Mouse (Mus musculus) heart, embryonic 14.5 days (tissue): Measurements from ENCODE around the gene Aox2. TPM values are rescaled to one million over a fixed set of nuclear protein-coding genes. Genes with fewer than 3 reads are reported as not detected.

Experiments
- ATAC-seq: fragments of 200-750 bp; cut with Nextera tagmentation; 2 replicates; pipeline ENCODE4 v1.8.0; 2017; ENCODE audit warnings: low read depth, moderate TSS enrichment; ENCODE audit not compliant: insufficient number of reproducible peaks, insufficient read depth, low FRiP score
- H3K27ac ChIP-seq, 2 experiments: fragments of 200-500 bp in 1 of 2; fragments of 300-500 bp in 1 of 2; sonication (generic) in 1 of 2; replicated peaks in 1 of 2; 2 replicates each; pipeline ENCODE4 v1.5.1; 2012 to 2014; ENCODE audit warnings: low read depth in 2 of 2, low read length in 2 of 2, control low read depth in 1 of 2, mild to moderate bottlenecking in 1 of 2, mixed read lengths in 1 of 2; ENCODE audit not compliant: control insufficient read depth in 1 of 2, insufficient read depth in 1 of 2
- H3K27me3 ChIP-seq: fragments of 300-500 bp; sonication (generic); 2 replicates; pipeline ENCODE4 v1.6.1; 2014; ENCODE audit warnings: mild to moderate bottlenecking, low read length, control low read depth; ENCODE audit not compliant: control insufficient read depth, insufficient read depth
- H3K36me3 ChIP-seq: fragments of 300-500 bp; sonication (generic); 2 replicates; pipeline ENCODE4 v1.6.1; 2014; ENCODE audit warnings: mild to moderate bottlenecking, control low read depth, low read length, mixed read lengths; ENCODE audit not compliant: control insufficient read depth, insufficient read depth
- H3K4me1 ChIP-seq, 2 experiments: fragments of 200-500 bp in 1 of 2; fragments of 300-500 bp in 1 of 2; sonication (generic) in 1 of 2; 2 replicates each; pipeline ENCODE4 v1.6.1; 2012 to 2014; ENCODE audit warnings: low read length in 2 of 2, control low read depth in 1 of 2, mixed read lengths in 1 of 2; ENCODE audit not compliant: control insufficient read depth in 2 of 2, insufficient read depth in 2 of 2
- H3K4me2 ChIP-seq: fragments of 300-500 bp; sonication (generic); 2 replicates; pipeline ENCODE4 v1.6.1; 2014; ENCODE audit warnings: mild to moderate bottlenecking, low read length
- H3K4me3 ChIP-seq, 2 experiments: fragments of 200-500 bp in 1 of 2; fragments of 300-500 bp in 1 of 2; sonication (generic) in 1 of 2; 2 replicates each; pipeline ENCODE4 v1.5.1; 2012 to 2014; ENCODE audit warnings: low read length in 2 of 2, mild to moderate bottlenecking in 2 of 2, control low read depth in 1 of 2, low read depth in 1 of 2, moderate library complexity in 1 of 2; ENCODE audit not compliant: control insufficient read depth in 1 of 2, insufficient read depth in 1 of 2
- H3K9ac ChIP-seq: fragments of 300-500 bp; sonication (generic); 2 replicates; pipeline ENCODE4 v1.6.1; 2014; ENCODE audit warnings: mild to moderate bottlenecking, low read length
- H3K9me3 ChIP-seq: fragments of 300-500 bp; sonication (generic); 2 replicates; pipeline ENCODE4 v1.6.1; 2016; ENCODE audit warnings: low read length, control low read depth; ENCODE audit not compliant: control insufficient read depth
- WGBS: fragments of 180-500 bp; shearing (Covaris S2); extraction: QIAGEN DNeasy Blood & Tissue Kit; methylation state at CpG from one replicate; pipeline ENCODE4 v1.1.7; 2014; 5-methylcytosine and 5-hydroxymethylcytosine counted together
- polyA plus RNA-seq: library from polyadenylated mRNA; unstranded; fragments of >200 nt; fragmentation: Nextera tagmentation; extraction: Ambion mirVana; gene quantifications from 2 replicates; pipeline ENCODE4 v1.2.1, GENCODE M21; 2014

Aox2 gene
- polyA plus RNA-seq = not detected in 2 replicates

DNA sequence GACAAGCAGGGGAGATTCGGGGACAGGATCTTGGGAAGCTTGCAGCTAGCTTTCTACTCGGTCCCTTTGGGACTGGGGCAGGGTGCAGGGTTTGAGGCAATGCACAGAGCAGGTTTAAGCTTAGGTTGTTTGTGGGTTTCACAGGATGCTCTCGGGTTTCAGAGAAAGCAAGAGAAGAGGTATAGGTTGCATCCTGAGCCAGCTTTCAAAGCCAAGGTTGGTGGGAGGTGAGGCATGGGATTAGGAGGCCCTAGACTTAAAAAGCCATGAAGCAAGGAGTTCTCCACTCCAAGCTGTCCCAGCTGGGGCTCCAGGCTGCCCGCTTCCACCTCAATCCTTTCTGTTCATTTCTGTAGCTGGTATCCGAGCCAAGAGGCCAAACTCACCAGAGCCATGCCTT lies at the start of gene Aox2:
Gene Aox2, plus strand, starts transcription at position 301 of the 400 bp plus-strand sequence.
- H3K27me3 ChIP-seq = no peaks in the 10 kb centered on the region
- no peak within 1 kb of the TSS for H3K27ac ChIP-seq
- 78% methylated on average over 5 of the region's 5 CpGs for WGBS
- H3K4me2 ChIP-seq = no peak within 1 kb of the TSS
- H3K36me3 ChIP-seq = no peaks in the 10 kb centered on the region
- H3K4me1 ChIP-seq = no peaks in the 10 kb centered on the region
- ATAC-seq = no peak
- H3K9me3 ChIP-seq = no peaks in the 10 kb centered on the region
- no peak within 1 kb of the TSS for H3K9ac ChIP-seq
- H3K4me3 ChIP-seq = no peak within 1 kb of the TSS

DNA sequence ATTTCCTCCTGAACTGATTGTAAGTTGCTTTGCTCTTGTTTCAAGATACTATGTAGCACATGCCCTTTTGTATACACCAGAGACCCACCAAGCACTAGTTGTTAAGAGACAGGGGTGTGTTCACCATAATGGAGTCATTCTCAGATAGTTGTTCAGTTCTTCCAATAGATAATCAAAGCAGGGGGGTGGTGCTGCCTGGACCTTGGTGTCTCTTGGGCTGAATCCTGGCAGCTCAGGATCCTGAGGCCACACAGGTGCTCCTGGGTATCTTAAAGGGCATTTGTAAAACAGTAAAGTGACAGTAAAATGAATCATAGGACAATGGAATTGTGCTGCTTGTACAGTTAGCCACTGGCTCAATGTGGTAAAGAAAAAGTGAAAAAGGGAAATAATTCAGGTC lies 49.2 kb upstream of the Aox2 start:
- Histone ChIP-seq H3K36me3 (no peaks in the 10 kb centered on the region), H3K27me3 (0 out of 2 replicates have a peak, but pooled peaks cover 3% of the 10 kb centered on the region), H3K4me2 (no peak overlapping the region), H3K9me3 (no peaks in the 10 kb centered on the region), H3K27ac (no peak overlapping the region), H3K9ac (no peak overlapping the region), H3K4me3 (no peak overlapping the region), H3K4me1 (peaks cover 0 to 3% of the 10 kb centered on the region in 2 experiments; a peak in 1 of 4 replicates)
- no peak for ATAC-seq

DNA sequence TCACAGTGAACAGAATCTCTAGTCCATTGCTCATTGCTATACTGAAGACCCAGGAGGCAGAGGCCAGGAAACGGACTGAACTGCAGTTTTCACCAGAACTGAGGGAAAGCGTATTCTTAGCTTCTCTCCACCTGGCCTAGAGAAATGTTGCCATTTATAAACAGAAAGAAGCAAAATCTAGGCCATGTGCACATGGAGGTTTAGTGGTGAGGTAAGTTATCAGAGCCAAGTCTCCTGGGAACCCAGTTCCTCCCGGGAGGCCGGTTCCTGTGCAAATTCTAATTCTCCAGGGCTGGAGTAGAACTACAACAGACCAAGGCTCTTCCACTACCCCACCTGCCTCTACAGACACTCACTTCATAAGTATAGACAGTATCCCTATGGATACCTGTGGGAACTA lies 48.4 kb upstream of the Aox2 start:
- no peak overlapping the region for H3K27ac ChIP-seq
- 0 out of 2 replicates have a peak, but pooled peaks cover 3% of the 10 kb centered on the region for H3K27me3 ChIP-seq
- WGBS = 76% methylated on average over 4 of the region's 4 CpGs
- H3K9ac ChIP-seq = no peak overlapping the region
- peaks cover 0 to 3% of the 10 kb centered on the region in 2 experiments; a peak in 1 of 4 replicates for H3K4me1 ChIP-seq
- H3K4me3 ChIP-seq = no peak overlapping the region
- ATAC-seq = no peak
- H3K4me2 ChIP-seq = no peak overlapping the region
- no peaks in the 10 kb centered on the region for H3K36me3 ChIP-seq
- H3K9me3 ChIP-seq = no peaks in the 10 kb centered on the region

GRCm38 (mm10) chr1:58230542-58230941 lies 47.6 kb upstream of the Aox2 start:
- H3K9me3 ChIP-seq = no peaks in the 10 kb centered on the region
- 42% methylated on average over 5 of the region's 5 CpGs for WGBS
- no peak overlapping the region for H3K4me2 ChIP-seq
- H3K27ac ChIP-seq = no peak overlapping the region
- no peaks in the 10 kb centered on the region for H3K36me3 ChIP-seq
- peaks cover 0 to 3% of the 10 kb centered on the region in 2 experiments; a peak in 1 of 4 replicates for H3K4me1 ChIP-seq
- H3K4me3 ChIP-seq = no peak overlapping the region
- ATAC-seq = no peak
- H3K9ac ChIP-seq = no peak overlapping the region
- 0 out of 2 replicates have a peak, but pooled peaks cover 3% of the 10 kb centered on the region for H3K27me3 ChIP-seq

DNA sequence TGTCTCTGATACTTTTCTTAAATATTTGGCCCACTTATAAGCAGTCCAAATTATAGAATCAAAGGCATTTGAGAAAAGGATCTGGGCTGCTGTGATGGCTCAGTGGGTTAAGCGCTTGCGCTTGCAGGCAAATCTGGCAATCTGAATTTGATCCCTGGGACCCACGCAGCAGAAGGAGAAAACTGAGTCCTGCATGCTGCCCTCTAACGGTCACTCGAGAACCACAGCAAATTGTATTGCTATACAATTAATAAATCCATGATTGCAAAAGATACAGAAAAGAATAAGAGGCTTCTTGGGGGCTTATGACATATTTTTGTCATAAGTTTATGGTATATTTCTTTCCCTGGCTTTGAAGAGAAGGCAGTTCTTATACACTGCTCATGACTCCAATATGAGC lies 42.7 kb upstream of the Aox2 start:
- Histone ChIP-seq H3K4me3 (no peak overlapping the region), H3K27ac (no peak overlapping the region), H3K36me3 (no peaks in the 10 kb centered on the region), H3K9ac (no peak overlapping the region), H3K9me3 (no peaks in the 10 kb centered on the region), H3K4me2 (no peak overlapping the region), H3K27me3 (no peaks in the 10 kb centered on the region), H3K4me1 (peaks cover 10 to 11% of the 10 kb centered on the region in 2 experiments)
- 49% methylated on average over 5 of the region's 5 CpGs for whole genome bisulfite sequencing
- ATAC-seq = no peak

- no peak overlapping the region for H3K9ac ChIP-seq
- no peaks in the 10 kb centered on the region for H3K27me3 ChIP-seq
- no peaks in the 10 kb centered on the region for H3K9me3 ChIP-seq
- no peak overlapping the region for H3K4me3 ChIP-seq
- WGBS = 71% methylated on average over 4 of the region's 4 CpGs
- H3K4me1 ChIP-seq = peaks cover 9 to 11% of the 10 kb centered on the region in 2 experiments
- peak overlapping the region in 1 of 2 experiments; percentile 46; a peak in 1 of 4 replicates for H3K27ac ChIP-seq
- no peaks in the 10 kb centered on the region for H3K36me3 ChIP-seq
- H3K4me2 ChIP-seq = no peak overlapping the region
- ATAC-seq = no peak
Measured at GRCm38 (mm10) chr1:58237527-58238299, 40.4 kb upstream of the Aox2 start.

DNA sequence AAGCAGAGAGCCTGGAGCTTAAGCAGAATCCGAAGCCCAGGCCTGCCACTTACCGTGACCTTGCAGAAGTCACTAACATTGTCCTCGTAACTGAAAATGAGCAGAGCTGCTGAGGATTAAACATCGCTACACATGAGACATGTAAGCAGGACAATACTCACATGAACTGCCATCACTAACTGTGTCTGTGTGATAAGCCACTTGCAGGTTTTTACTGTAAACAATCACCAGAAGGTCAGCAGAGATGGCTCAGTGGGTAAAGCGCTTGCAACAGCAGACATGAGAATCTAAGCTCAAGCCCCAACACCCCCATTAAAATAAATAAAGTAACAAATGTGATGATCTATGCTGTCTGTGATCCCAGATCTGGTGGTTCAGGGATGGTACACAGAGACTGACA lies 39.7 kb upstream of the Aox2 start:
- ATAC-seq = no peak
- H3K9me3 ChIP-seq = no peaks in the 10 kb centered on the region
- H3K27ac ChIP-seq = peak overlapping the region in 1 of 2 experiments; percentile 46; a peak in 1 of 4 replicates
- no peaks in the 10 kb centered on the region for H3K27me3 ChIP-seq
- H3K4me3 ChIP-seq = no peak overlapping the region
- WGBS = 63% methylated on average over 5 of the region's 5 CpGs
- H3K4me1 ChIP-seq = peaks cover 9 to 11% of the 10 kb centered on the region in 2 experiments
- H3K9ac ChIP-seq = no peak overlapping the region
- no peaks in the 10 kb centered on the region for H3K36me3 ChIP-seq
- no peak overlapping the region for H3K4me2 ChIP-seq
